Mouse (Mus musculus) heart, adult 2 months (tissue): ENCODE results near the gene Slit3.

Source experiments
- CTCF ChIP-seq: fragments of 200-600 bp; IDR thresholded peaks from 2 replicates; pipeline ENCODE4 v1.8.1; 2022; ENCODE audit warnings: antibody characterized with exemption, mild to moderate bottlenecking, moderate library complexity
- EP300 ChIP-seq: fragments of 200-500 bp; IDR thresholded peaks from 2 replicates; pipeline ENCODE4 v1.6.1; 2011; ENCODE audit warnings: low read depth, low read length, control low read depth; ENCODE audit not compliant: insufficient read depth

DNA sequence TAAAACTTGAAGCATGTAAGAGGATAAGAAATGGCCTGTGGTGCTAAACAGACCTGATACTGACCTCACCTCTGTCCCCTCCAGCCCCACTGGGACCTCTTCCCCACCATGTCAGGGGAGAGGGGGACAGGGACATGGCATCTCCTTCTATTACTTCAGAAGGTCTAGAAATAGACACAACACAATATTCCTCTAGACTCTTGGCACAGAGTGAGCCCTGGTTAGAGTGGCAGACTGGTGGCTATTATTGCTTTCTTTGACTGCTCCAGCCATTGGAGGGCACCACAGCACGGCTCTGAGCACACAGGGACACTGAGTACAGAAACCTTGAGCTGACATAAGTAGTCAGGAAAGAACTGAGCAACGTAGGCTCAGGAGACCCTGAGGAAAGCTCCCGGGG lies 501.7 kb downstream of the Slit3 start:
- TF ChIP-seq EP300 (no peak), CTCF (peak; percentile 29; the same call in 1 of the 2 replicates)
